Mouse (Mus musculus): Measurements from ENCODE around the gene E2f3. TPM values are rescaled to one million over a fixed set of nuclear protein-coding genes. Genes with fewer than 3 reads are reported as not detected.
A peak's percentile ranks its signal among the peaks of the same experiment; 100 is the strongest.

E2f3 gene
- polyA plus RNA-seq, 1 experiment from 2014 or later = 3.4 TPM

GRCm38 (mm10) chr13:29967367-29967766, 18.5 kb downstream of the E2f3 start:
- Histone ChIP-seq H3K9me3 (replicated peaks; ENCODE audit: control insufficient read depth, low read length) (no peaks in the 10 kb centered on the region), H3K4me3 (ENCODE audit: low read depth, low read length) (no peak overlapping the region), H3K4me2 (ENCODE audit: low read depth, low read length) (no peak overlapping the region), H3K9ac (ENCODE audit: low read depth, low read length) (no peak overlapping the region), H3K27ac (ENCODE audit: low read length) (no peak overlapping the region), H3K27me3 (ENCODE audit: control insufficient read depth, insufficient read depth, low read depth, low read length) (no peaks in the 10 kb centered on the region), H3K4me1 (ENCODE audit: control insufficient read depth, low read depth, low read length) (peaks cover 6% of the 10 kb centered on the region), H3K36me3 (ENCODE audit: control insufficient read depth, insufficient read depth) (no peaks in the 10 kb centered on the region)
- no peak for ATAC-seq (ENCODE audit: low read depth)
- WGBS (ENCODE audit: insufficient replicate concordance) = 66% methylated on average over 5 of the region's 5 CpGs

- no peak overlapping the region for H3K4me3 ChIP-seq (ENCODE audit: low read depth, low read length)
- H3K9me3 ChIP-seq (replicated peaks; ENCODE audit: control insufficient read depth, low read length) = no peaks in the 10 kb centered on the region
- no peak overlapping the region for H3K4me2 ChIP-seq (ENCODE audit: low read depth, low read length)
- H3K27ac ChIP-seq (ENCODE audit: low read length) = no peak overlapping the region
- peaks cover 6% of the 10 kb centered on the region for H3K4me1 ChIP-seq (ENCODE audit: control insufficient read depth, low read depth, low read length)
- no peaks in the 10 kb centered on the region for H3K27me3 ChIP-seq (ENCODE audit: control insufficient read depth, insufficient read depth, low read depth, low read length)
- ATAC-seq (ENCODE audit: low read depth) = peak; percentile 59
- H3K36me3 ChIP-seq (ENCODE audit: control insufficient read depth, insufficient read depth) = no peaks in the 10 kb centered on the region
- 84% methylated on average over 8 of the region's 8 CpGs for WGBS (ENCODE audit: insufficient replicate concordance)
- H3K9ac ChIP-seq (ENCODE audit: low read depth, low read length) = no peak overlapping the region
Measured at GRCm38 (mm10) chr13:29966966-29967365, 18.9 kb downstream of the E2f3 start.

GRCm38 (mm10) chr13:29964087-29964486, 21.8 kb downstream of the E2f3 start:
- Histone ChIP-seq H3K4me1 (ENCODE audit: control insufficient read depth, low read depth, low read length) (peaks cover 6% of the 10 kb centered on the region), H3K4me3 (ENCODE audit: low read depth, low read length) (no peak overlapping the region), H3K27me3 (ENCODE audit: control insufficient read depth, insufficient read depth, low read depth, low read length) (no peaks in the 10 kb centered on the region), H3K9ac (ENCODE audit: low read depth, low read length) (no peak overlapping the region), H3K36me3 (ENCODE audit: control insufficient read depth, insufficient read depth) (no peaks in the 10 kb centered on the region), H3K9me3 (replicated peaks; ENCODE audit: control insufficient read depth, low read length) (no peaks in the 10 kb centered on the region), H3K27ac (ENCODE audit: low read length) (no peak overlapping the region), H3K4me2 (ENCODE audit: low read depth, low read length) (no peak overlapping the region)
- WGBS (ENCODE audit: insufficient replicate concordance) = 46% methylated on average over 6 of the region's 6 CpGs
- ATAC-seq (ENCODE audit: low read depth) = no peak

- Histone ChIP-seq H3K9ac (ENCODE audit: low read depth, low read length) (no peak overlapping the region), H3K36me3 (ENCODE audit: control insufficient read depth, insufficient read depth) (no peaks in the 10 kb centered on the region), H3K27ac (ENCODE audit: low read length) (no peak overlapping the region), H3K4me1 (ENCODE audit: control insufficient read depth, low read depth, low read length) (peaks cover 11% of the 10 kb centered on the region), H3K27me3 (ENCODE audit: control insufficient read depth, insufficient read depth, low read depth, low read length) (no peaks in the 10 kb centered on the region), H3K4me3 (ENCODE audit: low read depth, low read length) (no peak overlapping the region), H3K9me3 (replicated peaks; ENCODE audit: control insufficient read depth, low read length) (no peaks in the 10 kb centered on the region), H3K4me2 (ENCODE audit: low read depth, low read length) (no peak overlapping the region)
- 82% methylated on average over 6 of the region's 6 CpGs for WGBS (ENCODE audit: insufficient replicate concordance)
- ATAC-seq (ENCODE audit: low read depth) = no peak
Measured at GRCm38 (mm10) chr13:29960416-29960815, 25.4 kb downstream of the E2f3 start.

GRCm38 (mm10) chr13:29957731-29958254, 28.1 kb downstream of the E2f3 start:
- Histone ChIP-seq H3K9me3 (replicated peaks; ENCODE audit: control insufficient read depth, low read length) (no peaks in the 10 kb centered on the region), H3K36me3 (ENCODE audit: control insufficient read depth, insufficient read depth) (peaks cover 2% of the 10 kb centered on the region; the same call in 1 of the 2 replicates), H3K27ac (ENCODE audit: low read length) (no peak overlapping the region), H3K4me2 (ENCODE audit: low read depth, low read length) (no peak overlapping the region; the same call in 1 of the 2 replicates), H3K4me3 (ENCODE audit: low read depth, low read length) (no peak overlapping the region), H3K9ac (ENCODE audit: low read depth, low read length) (no peak overlapping the region), H3K27me3 (ENCODE audit: control insufficient read depth, insufficient read depth, low read depth, low read length) (no peaks in the 10 kb centered on the region), H3K4me1 (ENCODE audit: control insufficient read depth, low read depth, low read length) (peaks cover 11% of the 10 kb centered on the region)
- WGBS (ENCODE audit: insufficient replicate concordance) = 74% methylated on average over 9 of the region's 9 CpGs
- peak; percentile 76 for ATAC-seq (ENCODE audit: low read depth)

GRCm38 (mm10) chr13:29956821-29957421, 28.9 kb downstream of the E2f3 start:
- Histone ChIP-seq H3K4me1 (ENCODE audit: control insufficient read depth, low read depth, low read length) (peaks cover 11% of the 10 kb centered on the region), H3K27ac (ENCODE audit: low read length) (no peak overlapping the region), H3K4me3 (ENCODE audit: low read depth, low read length) (no peak overlapping the region), H3K36me3 (ENCODE audit: control insufficient read depth, insufficient read depth) (peaks cover 2% of the 10 kb centered on the region; the same call in 1 of the 2 replicates), H3K9me3 (replicated peaks; ENCODE audit: control insufficient read depth, low read length) (no peaks in the 10 kb centered on the region), H3K4me2 (ENCODE audit: low read depth, low read length) (no peak overlapping the region), H3K27me3 (ENCODE audit: control insufficient read depth, insufficient read depth, low read depth, low read length) (no peaks in the 10 kb centered on the region), H3K9ac (ENCODE audit: low read depth, low read length) (no peak overlapping the region)
- peak; percentile 36; the same call in 1 of the 2 replicates for ATAC-seq (ENCODE audit: low read depth)
- 72% methylated on average over 12 of the region's 12 CpGs for WGBS (ENCODE audit: insufficient replicate concordance)

- no peak for ATAC-seq (ENCODE audit: low read depth)
- no peaks in the 10 kb centered on the region for H3K27me3 ChIP-seq (ENCODE audit: control insufficient read depth, insufficient read depth, low read depth, low read length)
- H3K4me3 ChIP-seq (ENCODE audit: low read depth, low read length) = no peak overlapping the region
- no peak overlapping the region for H3K4me2 ChIP-seq (ENCODE audit: low read depth, low read length)
- H3K9me3 ChIP-seq (replicated peaks; ENCODE audit: control insufficient read depth, low read length) = no peaks in the 10 kb centered on the region
- H3K27ac ChIP-seq (ENCODE audit: low read length) = no peak overlapping the region
- H3K4me1 ChIP-seq (ENCODE audit: control insufficient read depth, low read depth, low read length) = peaks cover 11% of the 10 kb centered on the region
- H3K9ac ChIP-seq (ENCODE audit: low read depth, low read length) = no peak overlapping the region
- H3K36me3 ChIP-seq (ENCODE audit: control insufficient read depth, insufficient read depth) = peaks cover 2% of the 10 kb centered on the region
- 76% methylated on average over 10 of the region's 11 CpGs for WGBS (ENCODE audit: insufficient replicate concordance)
Measured at GRCm38 (mm10) chr13:29955296-29955695, 30.6 kb downstream of the E2f3 start.

GRCm38 (mm10) chr13:29954741-29955140, 31.1 kb downstream of the E2f3 start:
- Histone ChIP-seq H3K4me1 (ENCODE audit: control insufficient read depth, low read depth, low read length) (peaks cover 11% of the 10 kb centered on the region), H3K9me3 (replicated peaks; ENCODE audit: control insufficient read depth, low read length) (no peaks in the 10 kb centered on the region), H3K9ac (ENCODE audit: low read depth, low read length) (no peak overlapping the region), H3K27ac (ENCODE audit: low read length) (no peak overlapping the region), H3K36me3 (ENCODE audit: control insufficient read depth, insufficient read depth) (peaks cover 2% of the 10 kb centered on the region), H3K27me3 (ENCODE audit: control insufficient read depth, insufficient read depth, low read depth, low read length) (no peaks in the 10 kb centered on the region), H3K4me2 (ENCODE audit: low read depth, low read length) (no peak overlapping the region), H3K4me3 (ENCODE audit: low read depth, low read length) (no peak overlapping the region)
- ATAC-seq (ENCODE audit: low read depth) = no peak
- WGBS (ENCODE audit: insufficient replicate concordance) = 85% methylated on average over 10 of the region's 10 CpGs

GRCm38 (mm10) chr13:29953417-29954045, 32.3 kb downstream of the E2f3 start:
- Histone ChIP-seq H3K4me3 (ENCODE audit: low read depth, low read length) (no peak overlapping the region), H3K4me1 (ENCODE audit: control insufficient read depth, low read depth, low read length) (peaks cover 11% of the 10 kb centered on the region), H3K4me2 (ENCODE audit: low read depth, low read length) (no peak overlapping the region), H3K27ac (ENCODE audit: low read length) (no peak overlapping the region), H3K9ac (ENCODE audit: low read depth, low read length) (no peak overlapping the region), H3K27me3 (ENCODE audit: control insufficient read depth, insufficient read depth, low read depth, low read length) (no peaks in the 10 kb centered on the region), H3K9me3 (replicated peaks; ENCODE audit: control insufficient read depth, low read length) (no peaks in the 10 kb centered on the region), H3K36me3 (ENCODE audit: control insufficient read depth, insufficient read depth) (peaks cover 2% of the 10 kb centered on the region)
- no peak for ATAC-seq (ENCODE audit: low read depth)
- WGBS (ENCODE audit: insufficient replicate concordance) = 82% methylated on average over 4 of the region's 4 CpGs

All from liver, embryonic 16.5 days (tissue).